Mouse (Mus musculus): ENCODE results near the gene Adat1.
"Not testable (repeated sequence)": the region's sequence is repeated elsewhere in the genome, so short reads cannot be mapped to it uniquely, and the experiment has no call there.

The Adat1 gene

GRCm38 (mm10) chr8:111938076-111938985, 53.8 kb downstream of the Adat1 start:
- DNase-seq, result not testable (repeated sequence)

DNA sequence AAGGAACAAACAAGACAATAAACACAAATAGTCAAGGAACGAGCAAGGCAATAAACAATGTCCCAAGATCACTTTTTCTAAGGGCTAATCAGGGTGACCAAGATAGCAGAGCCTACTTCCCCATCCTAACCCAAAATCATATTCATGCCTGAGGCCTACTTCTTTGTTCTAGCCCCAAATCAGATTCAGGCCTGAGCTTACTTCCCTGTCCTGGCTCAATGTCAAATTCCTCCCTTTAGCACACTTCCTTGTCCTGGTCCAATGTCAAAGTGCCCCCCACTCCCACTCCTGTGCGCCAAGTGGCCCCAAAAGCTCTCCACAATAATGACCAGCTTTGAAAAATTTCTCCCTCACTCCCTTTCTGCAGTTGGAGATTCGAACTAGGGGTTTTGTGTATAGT, 54.9 kb downstream of the Adat1 start:
- no peak for DNase-seq

DNA sequence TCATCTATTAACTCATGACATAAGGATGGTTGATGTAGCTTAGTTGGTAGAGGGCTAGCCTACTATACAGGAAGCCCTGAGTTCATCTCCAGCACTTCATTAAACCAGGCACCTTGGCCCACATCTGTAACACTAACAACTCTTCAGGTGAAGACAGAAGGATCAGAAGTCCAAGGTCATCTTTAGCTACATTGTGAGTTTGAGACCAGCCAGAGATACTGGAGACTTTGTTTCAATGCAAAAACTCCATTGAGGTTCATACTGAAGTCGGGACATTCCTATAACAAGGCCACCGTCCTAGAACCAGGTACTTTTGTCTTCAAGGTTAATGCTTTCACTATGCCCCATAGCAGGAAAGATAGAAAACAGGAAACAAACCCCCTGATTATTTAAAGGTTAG, 57.9 kb downstream of the Adat1 start:
- no peak for DNase-seq

- DNase-seq, result peak; percentile 90 to 97
Measured at GRCm38 (mm10) chr8:111933348-111934076, 58.6 kb downstream of the Adat1 start, which contains the start of gene Tmem231. Gene Tmem231 (minus strand): TSS chr8:111933881.

DNA sequence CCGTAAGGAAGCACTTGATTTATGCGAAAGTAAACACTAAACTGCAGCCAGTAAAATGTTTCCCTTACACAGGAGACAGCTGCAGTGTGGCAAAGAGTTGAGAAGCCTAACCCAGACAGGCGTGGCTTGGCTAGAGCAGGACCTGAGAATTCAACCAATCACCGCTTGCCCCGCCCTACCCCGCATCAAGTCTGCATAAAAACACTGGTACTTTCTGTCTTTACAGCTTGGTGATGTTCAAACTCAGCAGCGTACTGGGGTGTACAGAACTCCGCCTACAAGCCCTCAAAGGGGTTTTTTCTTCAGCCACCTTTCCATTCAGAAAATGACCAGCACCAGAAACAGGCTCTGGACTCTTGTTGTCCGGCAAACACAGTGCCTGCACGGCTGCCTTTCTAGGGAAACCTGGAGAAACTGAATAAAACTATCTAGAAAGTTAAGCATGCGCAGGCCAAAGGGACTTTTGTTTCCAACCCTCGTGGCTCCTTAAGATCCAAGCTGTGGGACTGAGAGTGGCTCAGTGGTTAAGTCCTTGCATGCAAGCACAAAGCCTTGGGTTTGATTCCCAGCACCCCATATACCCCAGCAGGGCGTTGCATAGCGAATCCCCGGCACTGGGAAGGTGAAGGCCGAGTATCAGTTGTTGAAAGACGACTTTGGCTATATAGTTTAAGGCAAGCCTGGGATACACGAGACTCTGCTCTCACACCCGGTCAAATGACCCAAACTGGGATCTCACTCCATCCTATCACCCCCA, 59.3 kb downstream of the Adat1 start:
- DNase-seq, result peak; percentile 62 to 76

DNA sequence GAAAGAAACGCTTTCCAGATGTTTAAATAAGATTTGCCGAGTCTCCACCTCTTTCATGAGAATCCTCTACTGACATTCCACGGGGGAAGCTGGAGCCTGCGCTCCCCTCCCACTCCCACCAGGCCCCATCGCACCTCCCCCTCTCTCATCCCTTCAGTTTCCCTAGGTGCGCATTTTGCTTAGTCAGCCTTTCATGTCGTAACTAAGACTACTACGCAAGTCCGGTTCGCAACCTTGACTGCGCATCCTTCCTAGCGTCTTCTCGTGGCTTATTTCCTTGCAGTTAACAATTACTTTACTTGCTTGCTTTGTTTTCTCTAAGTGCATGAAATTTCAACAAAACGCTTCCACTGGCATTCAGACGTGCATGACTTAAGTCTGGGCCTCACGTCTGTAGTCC, 60.4 kb downstream of the Adat1 start:
- DNase-seq, result no peak

DNA sequence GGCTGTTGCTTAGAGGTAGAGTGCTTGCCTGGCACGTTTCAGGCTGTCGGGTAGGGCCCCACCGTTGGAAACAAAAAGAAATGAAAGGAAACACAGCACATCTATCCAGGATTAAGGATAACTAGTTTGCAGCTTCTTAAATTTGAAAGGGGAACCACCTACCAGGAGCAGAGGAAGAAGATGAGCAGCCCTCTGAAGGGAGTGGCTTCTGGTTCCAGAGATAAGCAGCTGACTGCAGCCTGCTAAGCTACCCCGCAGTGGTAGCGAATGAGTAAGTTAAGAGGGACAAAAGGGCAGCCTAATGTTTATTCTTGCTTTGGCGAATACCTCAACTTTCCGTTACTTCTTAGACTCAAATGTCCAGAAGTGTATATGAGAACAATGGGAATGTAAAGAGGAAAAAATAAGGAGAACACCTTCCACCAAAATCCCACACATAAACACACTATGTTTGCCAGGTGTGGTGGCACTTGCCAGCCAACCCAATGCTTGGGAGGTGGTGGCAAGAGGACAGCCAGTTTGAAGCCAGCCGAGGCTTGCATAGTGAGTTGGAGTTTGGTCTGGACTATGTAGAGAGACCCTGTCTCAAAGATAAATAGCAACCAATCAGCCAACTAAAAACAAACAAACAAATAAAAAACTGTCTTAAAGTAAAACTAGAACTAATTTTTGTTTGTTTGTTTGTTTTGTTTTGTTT, 62.3 kb downstream of the Adat1 start:
- DNase-seq, result no peak

DNA sequence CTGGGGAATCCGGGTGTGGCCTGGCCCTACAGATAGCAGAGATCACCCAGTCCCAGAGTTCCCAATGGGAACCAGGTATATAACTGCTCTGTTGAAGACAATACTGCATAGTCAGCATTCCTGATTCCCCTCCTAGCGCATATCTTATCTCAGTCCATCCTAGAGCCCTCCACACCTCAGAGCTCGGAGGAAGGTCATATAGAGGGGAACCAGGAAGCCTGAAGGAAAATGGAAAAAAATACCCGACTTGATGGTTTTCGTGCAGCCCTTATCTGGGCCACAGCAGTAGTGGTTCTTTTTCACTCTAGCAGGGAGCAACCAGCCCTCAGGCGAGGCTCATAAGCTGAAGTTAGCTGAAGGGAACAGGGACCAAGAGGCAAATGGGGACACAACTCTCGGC, 67.1 kb downstream of the Adat1 start:
- DNase-seq, result no peak

GRCm38 (mm10) chr8:111923383-111923804, 68.7 kb downstream of the Adat1 start:
- peak; percentile 84 to 87 for DNase-seq

DNA sequence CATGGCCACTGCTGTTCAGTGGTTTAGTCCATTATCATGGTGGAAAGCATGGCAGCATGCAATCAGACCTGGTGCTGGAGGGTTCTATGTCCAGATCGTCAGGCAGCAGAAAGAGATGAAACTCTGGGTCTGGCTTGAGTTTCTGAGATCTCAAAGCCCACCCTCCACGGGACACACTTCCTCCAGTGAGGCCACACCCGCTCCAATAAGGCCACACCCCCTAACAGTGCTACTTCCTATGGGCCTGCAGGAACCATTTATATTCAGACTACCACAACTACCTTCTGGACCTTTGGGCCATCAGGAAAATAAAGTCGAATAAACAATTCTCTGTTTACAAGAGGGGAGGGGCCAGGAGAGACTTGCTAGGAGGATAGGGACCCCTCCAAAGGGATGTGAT, 71.1 kb downstream of the Adat1 start:
- DNase-seq, result no peak

DNA sequence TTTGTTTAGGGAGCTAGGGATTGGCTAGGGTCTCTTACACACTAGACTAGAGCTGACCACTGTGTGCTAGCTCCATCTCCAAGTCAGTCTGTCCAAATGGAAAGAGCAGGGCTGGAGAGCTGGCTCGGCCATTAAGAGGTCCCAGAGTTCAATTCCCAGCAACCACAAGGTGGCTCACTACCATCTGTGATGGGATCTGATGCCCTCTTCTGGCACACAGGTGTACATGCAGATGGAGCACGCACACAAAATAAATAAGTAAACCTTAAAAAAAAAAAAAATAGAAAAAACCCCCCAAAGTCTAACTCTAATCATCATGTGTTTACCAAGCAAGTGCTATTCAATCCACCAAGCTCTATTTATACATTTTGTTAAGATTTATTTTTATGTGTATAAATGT, 72.4 kb downstream of the Adat1 start:
- no peak for DNase-seq

Measured in cerebellum, adult 18-20 months (tissue).